Mouse (Mus musculus): ENCODE data around the gene Tekt1. TPM values are rescaled to one million over a fixed set of nuclear protein-coding genes. Genes with fewer than 3 reads are reported as not detected.
"Not testable (repeated sequence)": the region's sequence is repeated elsewhere in the genome, so short reads cannot be mapped to it uniquely, and the experiment has no call there.

Gene Tekt1
- polyA plus RNA-seq, 1 experiment: not detected

DNA sequence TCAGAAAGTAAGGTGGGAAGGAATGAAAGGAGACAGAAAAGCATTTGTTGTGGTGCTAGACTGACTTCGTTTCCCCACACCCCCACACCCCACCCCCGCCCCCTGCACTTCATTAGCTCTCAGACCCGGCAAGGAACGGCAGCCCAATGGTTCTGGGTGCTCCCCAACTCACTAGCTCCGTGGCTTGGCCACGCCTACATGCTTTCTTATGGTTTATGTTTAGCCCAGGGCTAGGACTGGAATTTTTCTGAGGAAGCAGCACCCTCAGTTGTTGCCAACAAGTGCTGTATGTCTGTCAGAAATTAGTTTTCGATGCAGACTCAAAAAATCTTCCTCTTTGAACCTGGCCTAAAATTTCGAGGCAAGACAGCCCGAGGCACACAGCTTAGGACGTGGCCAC, 13.7 kb downstream of the Tekt1 start:
- 22% methylated on average over 10 of the region's 10 CpGs for WGBS
- DNase-seq (ENCODE audit: low read depth, low spot score): no peak

- 86% methylated on average over 11 of the region's 11 CpGs for WGBS
- DNase-seq (ENCODE audit: low read depth, low spot score): no peak
Observed at GRCm38 (mm10) chr11:72344486-72344885, 17.8 kb downstream of the Tekt1 start.

- DNase-seq (ENCODE audit: low read depth, low spot score): peak; percentile 31
- whole genome bisulfite sequencing: 32% methylated on average over 8 of the region's 8 CpGs
Observed at GRCm38 (mm10) chr11:72343904-72344303, 18.3 kb downstream of the Tekt1 start.

DNA sequence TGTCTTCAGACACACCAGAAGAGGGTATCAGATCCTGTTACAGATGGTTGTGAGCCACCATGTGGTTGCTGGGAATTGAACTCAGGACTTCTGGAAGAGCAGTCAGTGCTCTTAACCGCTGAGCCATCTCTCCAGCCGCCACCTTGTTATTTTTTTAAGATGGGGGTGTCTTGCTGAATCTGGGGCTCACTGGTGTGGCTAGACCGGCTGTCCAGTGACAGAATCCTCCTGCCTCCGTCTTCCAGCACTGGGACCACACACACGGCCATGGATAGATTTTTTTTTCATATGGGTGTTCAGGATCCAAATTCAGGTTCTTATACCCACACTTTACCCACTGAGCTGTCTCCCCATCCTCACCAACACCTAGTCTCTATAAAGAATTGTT, 19.0 kb downstream of the Tekt1 start:
- 89% methylated on average over 5 of the region's 5 CpGs for WGBS
- not testable (repeated sequence) for DNase-seq (ENCODE audit: low read depth, low spot score)

- peak; percentile 39 for DNase-seq (ENCODE audit: low read depth, low spot score)
- WGBS: 7% methylated on average over 7 of the region's 7 CpGs
Observed at GRCm38 (mm10) chr11:72342549-72343237, 19.5 kb downstream of the Tekt1 start.

- DNase-seq (ENCODE audit: low read depth, low spot score): no peak
- WGBS: 41% methylated on average over 4 of the region's 4 CpGs
Observed at GRCm38 (mm10) chr11:72339716-72340115, 22.5 kb downstream of the Tekt1 start.

- no peak for DNase-seq (ENCODE audit: low read depth, low spot score)
Observed at GRCm38 (mm10) chr11:72338437-72338871, 23.8 kb downstream of the Tekt1 start.

GRCm38 (mm10) chr11:72336726-72337125, 25.5 kb downstream of the Tekt1 start:
- DNase-seq (ENCODE audit: low read depth, low spot score): no peak
- 75% methylated on average over 8 of the region's 8 CpGs for WGBS

More at GRCm38 (mm10) chr11:72338437-72338871, 23.8 kb downstream of the Tekt1 start:
- 75% methylated on average over 5 of the region's 5 CpGs for WGBS

DNA sequence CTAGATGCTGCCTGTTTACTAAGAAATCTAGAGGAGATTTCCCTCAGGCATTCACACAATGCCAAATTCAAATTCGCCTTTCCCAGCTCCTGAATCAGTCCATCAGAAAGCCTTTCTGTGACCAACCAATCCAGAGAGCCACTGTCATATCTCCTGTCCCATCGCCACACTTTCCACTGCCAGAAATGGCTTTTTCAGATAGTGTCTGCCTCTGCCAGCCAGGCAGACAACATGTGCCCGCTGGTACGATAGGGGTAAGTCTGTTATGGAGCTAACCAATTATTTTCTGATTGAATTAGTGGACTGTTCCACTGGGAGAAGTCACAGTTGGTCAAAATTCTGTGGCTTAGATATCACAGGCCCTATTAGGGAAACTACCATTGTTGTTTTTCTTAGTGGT, 27.6 kb downstream of the Tekt1 start:
- 86% methylated on average over 4 of the region's 4 CpGs for WGBS
- DNase-seq (ENCODE audit: low read depth, low spot score): no peak

DNA sequence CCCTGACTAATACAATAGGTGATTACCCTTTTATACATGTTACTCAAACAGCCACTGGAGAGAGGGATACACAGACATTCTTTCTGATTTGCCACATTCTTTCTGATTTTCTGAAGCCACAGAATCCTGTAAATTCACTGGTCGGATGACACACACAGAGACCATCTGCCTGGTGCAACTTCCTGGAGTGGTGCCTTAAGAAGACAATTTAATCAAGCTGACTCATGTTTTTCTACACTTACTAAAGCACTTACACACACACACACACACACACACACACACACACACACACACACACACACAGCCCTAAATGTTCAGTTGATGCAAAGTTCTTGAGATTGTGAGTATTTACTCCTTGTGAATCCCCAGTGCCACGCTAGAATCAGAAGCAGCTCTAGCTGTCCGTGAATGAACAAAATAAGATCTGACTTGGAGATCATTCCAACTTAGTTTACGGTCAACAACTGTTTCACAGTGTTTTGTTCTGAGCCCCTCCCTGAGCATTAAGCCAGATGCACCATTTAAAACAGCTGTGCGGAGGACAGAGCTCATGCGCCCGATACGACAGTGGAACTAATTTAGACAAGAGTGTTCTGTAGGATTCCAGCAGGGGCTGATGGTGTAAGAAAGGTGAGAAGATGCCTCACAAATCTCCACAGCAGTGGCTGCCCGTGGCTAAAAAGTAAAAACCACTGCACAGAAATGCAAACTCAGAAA, 29.1 kb downstream of the Tekt1 start:
- no peak for DNase-seq (ENCODE audit: low read depth, low spot score)
- 68% methylated on average over 9 of the region's 9 CpGs for WGBS

DNA sequence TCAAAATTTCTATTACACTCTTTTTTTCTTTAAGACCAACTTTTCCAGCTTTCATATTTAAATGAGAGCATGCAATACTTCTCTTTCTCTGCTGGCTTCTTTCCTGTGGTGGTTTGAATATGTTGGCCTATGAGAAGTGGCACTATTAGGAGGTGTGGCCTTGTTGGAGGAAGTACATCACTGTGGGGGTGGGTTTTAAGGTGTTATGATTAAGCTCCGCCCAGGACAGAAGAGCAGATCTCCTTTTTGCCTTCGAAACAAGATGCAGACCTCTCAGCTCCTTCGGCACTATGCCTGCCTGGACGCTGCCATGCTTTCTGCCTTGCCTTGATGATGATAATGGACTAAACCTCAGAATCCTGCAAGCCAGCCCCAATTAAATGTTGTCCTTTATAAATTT, 36.5 kb downstream of the Tekt1 start:
- DNase-seq (ENCODE audit: low read depth, low spot score): no peak
- 80% methylated on average over 4 of the region's 4 CpGs for WGBS

DNA sequence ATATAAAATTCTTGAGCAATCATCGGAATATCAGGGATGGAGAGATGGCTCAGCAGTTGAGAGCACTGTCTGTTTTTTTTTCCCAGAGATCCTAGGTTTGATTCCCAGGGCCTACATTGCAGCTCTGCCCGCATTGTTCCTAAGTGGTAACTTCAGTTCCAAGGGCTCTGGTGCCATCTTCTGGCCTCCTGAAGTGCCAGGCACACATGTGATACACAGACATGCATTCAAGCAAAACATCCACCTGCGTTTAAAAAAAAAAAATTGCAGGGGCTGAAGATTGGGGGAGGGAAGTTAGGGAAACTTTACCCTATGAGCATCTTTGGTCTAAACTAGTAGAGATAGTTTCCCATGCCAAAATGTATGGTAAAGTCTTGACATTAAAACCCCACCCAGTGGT, 37.8 kb downstream of the Tekt1 start:
- WGBS: 73% methylated on average over 3 of the region's 3 CpGs
- DNase-seq (ENCODE audit: low read depth, low spot score): no peak

DNA sequence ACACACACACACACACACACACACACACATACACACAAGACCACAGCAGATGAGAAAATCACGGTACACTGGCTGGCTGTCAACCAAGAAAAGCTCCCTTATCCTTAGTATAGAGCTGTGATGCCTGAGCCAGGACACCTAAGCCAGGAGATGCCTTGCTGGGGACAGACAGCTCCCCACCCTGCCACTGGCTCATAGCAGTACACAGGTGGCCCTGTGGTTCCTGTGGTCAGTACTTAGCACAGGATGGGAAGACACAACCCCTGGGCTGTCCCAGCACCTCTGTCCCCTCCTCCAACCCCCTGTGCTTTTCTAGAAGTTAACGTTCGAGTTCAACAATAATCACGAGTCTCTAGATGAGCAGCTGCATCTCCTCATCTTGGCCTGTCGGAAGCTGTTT, 44.2 kb downstream of the Tekt1 start:
- no peak for DNase-seq (ENCODE audit: low read depth, low spot score)
- 71% methylated on average over 5 of the region's 5 CpGs for WGBS

- 12% methylated on average over 42 of the region's 42 CpGs for WGBS
- DNase-seq (ENCODE audit: low read depth, low spot score): no peak
Observed at GRCm38 (mm10) chr11:72314151-72314895, 47.9 kb downstream of the Tekt1 start, which contains the start of gene Fbxo39. Fbxo39 (plus strand) TSS chr11:72314444.

- WGBS: 62% methylated on average over 10 of the region's 10 CpGs
- DNase-seq (ENCODE audit: low read depth, low spot score): no peak
Observed at GRCm38 (mm10) chr11:72311355-72312001, 50.8 kb downstream of the Tekt1 start.

- 83% methylated on average over 4 of the region's 4 CpGs for WGBS
- DNase-seq (ENCODE audit: low read depth, low spot score): no peak
Observed at GRCm38 (mm10) chr11:72310491-72310890, 51.8 kb downstream of the Tekt1 start.

- DNase-seq (ENCODE audit: low read depth, low spot score): no peak
- 38% methylated on average over 2 of the region's 2 CpGs for WGBS
Observed at GRCm38 (mm10) chr11:72308982-72309381, 53.3 kb downstream of the Tekt1 start.

- no peak for DNase-seq (ENCODE audit: low read depth, low spot score)
- WGBS: 88% methylated on average over 5 of the region's 5 CpGs
Observed at GRCm38 (mm10) chr11:72307461-72307860, 54.8 kb downstream of the Tekt1 start.

DNA sequence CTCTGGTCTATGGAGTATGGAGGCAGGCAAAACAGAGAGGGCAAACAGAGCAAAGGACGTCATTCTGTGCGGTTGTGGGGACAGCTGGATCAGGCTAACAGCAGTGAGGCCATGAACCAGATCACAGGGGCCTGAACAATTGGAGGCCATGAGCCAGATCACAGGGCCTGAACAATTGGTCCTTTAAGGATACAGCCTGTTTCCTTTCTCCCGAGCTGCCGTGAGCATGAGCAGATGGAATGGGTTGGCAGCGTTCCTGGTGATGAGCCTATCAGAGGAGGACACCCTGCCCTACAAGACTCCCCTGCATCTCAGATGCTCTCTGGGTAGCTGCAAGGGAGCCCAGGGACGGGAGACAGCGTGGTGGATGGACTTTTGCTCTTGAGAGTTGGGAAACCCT, 60.0 kb downstream of the Tekt1 start:
- 60% methylated on average over 7 of the region's 7 CpGs for WGBS
- no peak for DNase-seq (ENCODE audit: low read depth, low spot score)

GRCm38 (mm10) chr11:72301334-72301733, 60.9 kb downstream of the Tekt1 start, which contains the start of gene Xaf1:
Xaf1 (plus strand) TSS chr11:72301629.
- peak; percentile 86 for DNase-seq (ENCODE audit: low read depth, low spot score)
- WGBS: under 1% methylated on average over 6 of the region's 6 CpGs
